Mouse (Mus musculus): ENCODE data around the gene 1810009A15Rik. TPM values are rescaled to one million over a fixed set of nuclear protein-coding genes. Genes with fewer than 3 reads are reported as not detected.
A peak's percentile ranks its signal among the peaks of the same experiment; 100 is the strongest.
"Not testable (repeated sequence)": the region's sequence is repeated elsewhere in the genome, so short reads cannot be mapped to it uniquely, and the experiment has no call there.

1810009A15Rik gene
- polyA plus RNA-seq, 1 experiment from 2014 or later: 49.9 TPM

DNA sequence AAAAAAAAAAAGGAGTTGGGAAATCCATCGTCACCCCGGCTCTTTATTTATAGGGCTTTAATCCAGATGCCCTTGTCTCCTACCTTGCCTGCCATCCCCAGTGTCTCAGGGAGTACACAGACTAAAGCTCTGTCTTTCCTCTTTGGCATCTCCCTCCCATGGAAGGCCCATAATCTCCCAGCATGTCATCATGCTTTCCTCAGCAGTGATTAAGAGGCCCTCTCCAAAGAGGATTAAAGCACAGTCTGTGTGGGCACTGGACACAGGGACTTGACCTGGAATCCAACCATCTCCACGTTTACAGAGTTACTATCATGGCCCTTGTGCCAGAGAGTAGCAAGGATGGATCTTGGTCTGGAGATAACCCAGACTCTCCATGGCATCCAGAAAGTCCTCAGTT lies 5.0 kb upstream of the 1810009A15Rik start, which contains the start of the genes Lbhd1 and Gm49403:
TSS of gene Lbhd1 (plus strand) at position 117 of the 400 bp plus-strand sequence.
TSS of gene Gm49403 (plus strand) at position 315 of the 400 bp plus-strand sequence.
- no peak within 1 kb of the TSS for H3K27ac ChIP-seq (replicated peaks)
- ATAC-seq (ENCODE audit: low FRiP score, low TSS enrichment) (no peak), DNase-seq (ENCODE audit: low spot score) (no peak)
- H3K27me3 ChIP-seq (ENCODE audit: control insufficient read depth, insufficient read depth, low read length): no peaks in the 10 kb centered on the region
- H3K4me3 ChIP-seq (ENCODE audit: low read depth, low read length): no peak within 1 kb of the TSS
- no peak for TF ChIP-seq EP300 (optimal IDR thresholded peaks at IDR 0.05)
- TF ChIP-seq CTCF (IDR thresholded peaks at IDR 0.05; ENCODE audit: low read depth): no peak
- H3K9ac ChIP-seq (ENCODE audit: low read length): no peak within 1 kb of the TSS
- H3K4me2 ChIP-seq (replicated peaks; ENCODE audit: low read depth): no peak within 1 kb of the TSS
- H3K36me3 ChIP-seq (ENCODE audit: control insufficient read depth, insufficient read depth, low read length): no peaks in the 10 kb centered on the region
- no peaks in the 10 kb centered on the region for H3K9me3 ChIP-seq (ENCODE audit: control insufficient read depth, low read length)
- 80% methylated on average over 3 of the region's 3 CpGs for WGBS
- peaks cover 4% of the 10 kb centered on the region; the same call in 1 of the 2 replicates for H3K4me1 ChIP-seq (replicated peaks; ENCODE audit: control insufficient read depth, insufficient read depth)

DNA sequence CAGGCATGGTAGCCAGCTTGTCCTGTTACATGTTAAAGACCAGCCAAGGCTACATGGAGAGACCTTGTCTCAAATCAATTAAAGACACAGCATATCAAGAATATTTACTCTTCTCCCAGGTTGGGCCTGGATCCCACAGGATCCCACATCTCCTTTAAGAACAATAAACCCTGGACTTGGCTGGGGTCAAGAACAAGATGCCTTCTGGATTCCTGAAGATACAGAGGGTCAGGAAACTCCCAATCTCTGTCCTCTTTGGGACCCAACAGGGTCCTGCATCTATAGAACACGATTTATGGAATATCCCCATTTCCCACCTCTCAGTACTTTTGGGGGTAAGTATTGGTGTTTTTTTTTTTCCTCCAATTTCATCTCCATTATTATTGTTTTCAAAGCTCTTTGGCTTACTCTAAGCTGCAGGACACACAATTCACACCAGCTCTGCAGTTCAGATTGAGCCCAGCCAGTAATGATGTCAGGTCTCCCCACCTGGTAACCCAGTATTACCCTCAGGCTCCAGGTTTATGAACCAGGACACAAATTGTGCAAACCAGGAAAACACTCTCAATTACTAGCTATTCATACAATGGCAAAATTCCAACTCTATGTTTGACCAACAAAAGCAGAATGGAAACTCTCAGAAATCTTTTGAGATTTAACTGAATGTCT lies 1.6 kb upstream of the 1810009A15Rik start:
- ATAC-seq (ENCODE audit: low FRiP score, low TSS enrichment) (no peak), DNase-seq (ENCODE audit: low spot score) (no peak)
- H3K27ac ChIP-seq (replicated peaks): no peak overlapping the region; the same call in 1 of the 2 replicates
- peaks cover 4% of the 10 kb centered on the region; the same call in 1 of the 2 replicates for H3K4me1 ChIP-seq (replicated peaks; ENCODE audit: control insufficient read depth, insufficient read depth)
- H3K4me2 ChIP-seq (replicated peaks; ENCODE audit: low read depth): no peak overlapping the region; the same call in 1 of the 2 replicates
- WGBS: 55% methylated on average over 1 of the region's 1 CpGs
- no peaks in the 10 kb centered on the region for H3K27me3 ChIP-seq (ENCODE audit: control insufficient read depth, insufficient read depth, low read length)
- H3K36me3 ChIP-seq (ENCODE audit: control insufficient read depth, insufficient read depth, low read length): no peaks in the 10 kb centered on the region
- H3K9me3 ChIP-seq (ENCODE audit: control insufficient read depth, low read length): no peaks in the 10 kb centered on the region
- no peak overlapping the region for H3K4me3 ChIP-seq (ENCODE audit: low read depth, low read length)
- H3K9ac ChIP-seq (ENCODE audit: low read length): no peak overlapping the region
- TF ChIP-seq CTCF (IDR thresholded peaks at IDR 0.05; ENCODE audit: low read depth) (no peak), EP300 (optimal IDR thresholded peaks at IDR 0.05) (no peak)

DNA sequence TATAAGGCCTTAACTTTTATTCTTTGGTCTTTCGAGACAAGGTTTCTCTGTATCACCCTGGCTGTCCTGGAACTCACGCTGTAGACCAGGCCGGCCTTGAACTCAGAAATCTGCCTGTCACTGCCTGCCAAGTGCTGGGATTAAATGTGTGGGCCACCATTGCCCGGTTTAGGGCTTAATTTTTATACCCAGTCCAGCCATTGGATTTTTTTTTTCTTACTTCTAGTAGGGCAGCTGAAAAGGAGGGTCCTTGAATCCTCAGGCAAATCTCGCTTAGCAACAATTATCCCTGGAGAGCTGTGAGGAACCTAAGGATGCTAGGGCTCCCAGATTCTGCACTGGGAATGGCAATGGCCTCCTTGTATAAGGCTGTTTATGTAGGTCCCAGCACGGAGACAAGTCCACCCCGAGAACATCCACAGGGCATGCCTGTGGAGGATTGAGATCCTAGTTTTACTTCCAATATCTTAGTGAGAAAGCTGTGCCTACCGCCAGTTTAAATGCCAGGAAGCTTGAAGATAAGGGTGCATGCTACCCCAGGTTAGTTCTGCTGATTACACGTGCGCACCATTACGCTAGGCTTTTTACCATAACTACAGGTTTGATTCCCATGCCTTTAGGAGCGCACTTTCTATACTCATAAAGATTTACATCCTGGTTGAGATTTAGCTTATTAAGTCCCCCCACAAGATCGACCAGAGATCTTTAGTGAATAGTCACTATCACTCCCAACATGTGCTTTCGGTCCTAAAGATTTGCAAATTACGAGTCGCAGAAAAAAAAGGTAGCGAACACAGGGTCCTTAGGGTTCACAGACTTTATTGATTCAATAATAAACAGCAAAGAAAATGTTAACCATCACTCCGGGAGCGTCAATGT lies 829 bp upstream of the 1810009A15Rik start:
- Histone ChIP-seq H3K4me1 (replicated peaks; ENCODE audit: control insufficient read depth, insufficient read depth) (peaks cover 4% of the 10 kb centered on the region; the same call in 1 of the 2 replicates), H3K36me3 (ENCODE audit: control insufficient read depth, insufficient read depth, low read length) (no peaks in the 10 kb centered on the region), H3K9me3 (ENCODE audit: control insufficient read depth, low read length) (no peaks in the 10 kb centered on the region), H3K27ac (replicated peaks) (peak overlapping the region; percentile 75), H3K9ac (ENCODE audit: low read length) (peak overlapping the region; percentile 78), H3K27me3 (ENCODE audit: control insufficient read depth, insufficient read depth, low read length) (no peaks in the 10 kb centered on the region), H3K4me2 (replicated peaks; ENCODE audit: low read depth) (peak overlapping the region; percentile 63), H3K4me3 (ENCODE audit: low read depth, low read length) (peak overlapping the region; percentile 69)
- DNase-seq (ENCODE audit: low spot score) (peak; percentile 19), ATAC-seq (ENCODE audit: low FRiP score, low TSS enrichment) (no peak)
- TF ChIP-seq EP300 (optimal IDR thresholded peaks at IDR 0.05) (no peak), CTCF (IDR thresholded peaks at IDR 0.05; ENCODE audit: low read depth) (no peak)
- WGBS: 14% methylated on average over 19 of the region's 19 CpGs

DNA sequence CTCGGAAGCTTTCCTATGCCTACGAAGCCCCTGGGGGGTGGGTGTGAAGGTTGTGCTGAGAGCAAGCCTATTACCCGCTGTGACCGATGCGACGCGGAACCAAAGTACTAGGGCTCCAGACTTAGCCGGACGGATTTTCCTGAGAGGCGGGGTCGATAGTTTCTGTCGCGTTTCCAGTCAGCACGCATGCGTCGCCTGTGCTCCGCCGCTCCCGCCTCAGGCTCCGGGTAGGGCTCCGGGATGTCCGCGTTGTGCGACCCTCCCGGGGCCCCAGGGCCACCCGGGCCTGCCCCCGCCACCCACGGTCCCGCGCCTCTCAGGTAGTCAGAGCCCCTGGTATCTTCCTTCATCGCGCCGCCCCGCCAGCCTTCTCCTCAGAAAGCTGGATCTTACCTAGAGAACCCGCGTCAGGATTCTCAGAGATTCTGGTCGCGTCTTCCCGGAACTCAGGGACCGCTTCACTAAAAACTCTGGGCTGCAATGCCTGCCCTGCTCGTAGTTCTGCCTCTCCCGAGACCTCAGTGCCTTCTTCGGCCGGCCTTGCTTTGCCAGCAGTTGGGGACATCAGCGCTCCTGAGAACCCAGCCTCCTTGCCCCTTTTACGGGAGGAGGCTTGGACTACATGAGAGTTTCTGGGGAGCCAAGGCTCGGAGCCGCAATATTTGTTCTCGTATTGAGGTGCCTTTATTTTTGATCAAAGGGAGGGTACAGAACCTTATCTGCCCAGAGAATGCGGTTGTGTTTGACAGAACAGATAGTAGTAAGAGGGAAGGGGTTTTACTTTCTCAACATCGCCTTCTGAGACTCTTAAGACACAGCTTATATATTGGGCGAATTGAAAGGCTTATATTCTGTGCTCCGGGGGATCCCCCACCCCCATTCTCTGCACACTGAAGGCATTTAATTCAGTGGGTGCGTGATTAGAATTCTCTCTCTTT lies 4.4 kb downstream of the 1810009A15Rik start, which contains the start of gene Ints5:
TSS of gene Ints5 (plus strand) at position 177 of the 938 bp plus-strand sequence.
- Histone ChIP-seq H3K27me3 (ENCODE audit: control insufficient read depth, insufficient read depth, low read length) (no peaks in the 10 kb centered on the region), H3K9ac (ENCODE audit: low read length) (peak within 1 kb of the TSS; percentile 91), H3K9me3 (ENCODE audit: control insufficient read depth, low read length) (no peaks in the 10 kb centered on the region), H3K27ac (replicated peaks) (peak within 1 kb of the TSS; percentile 92), H3K36me3 (ENCODE audit: control insufficient read depth, insufficient read depth, low read length) (peaks cover 4% of the 10 kb centered on the region; the same call in 1 of the 2 replicates), H3K4me1 (replicated peaks; ENCODE audit: control insufficient read depth, insufficient read depth) (0 out of 2 replicates have a peak, but pooled peaks cover 3% of the 10 kb centered on the region), H3K4me3 (ENCODE audit: low read depth, low read length) (peak within 1 kb of the TSS; percentile 88), H3K4me2 (replicated peaks; ENCODE audit: low read depth) (peak within 1 kb of the TSS; percentile 87)
- TF ChIP-seq EP300 (optimal IDR thresholded peaks at IDR 0.05): no peak
- TF ChIP-seq CTCF (IDR thresholded peaks at IDR 0.05; ENCODE audit: low read depth): no peak
- ATAC-seq (ENCODE audit: low FRiP score, low TSS enrichment) (peak; percentile 56), DNase-seq (ENCODE audit: low spot score) (peak; percentile 88)
- 1% methylated on average over 51 of the region's 54 CpGs for WGBS

DNA sequence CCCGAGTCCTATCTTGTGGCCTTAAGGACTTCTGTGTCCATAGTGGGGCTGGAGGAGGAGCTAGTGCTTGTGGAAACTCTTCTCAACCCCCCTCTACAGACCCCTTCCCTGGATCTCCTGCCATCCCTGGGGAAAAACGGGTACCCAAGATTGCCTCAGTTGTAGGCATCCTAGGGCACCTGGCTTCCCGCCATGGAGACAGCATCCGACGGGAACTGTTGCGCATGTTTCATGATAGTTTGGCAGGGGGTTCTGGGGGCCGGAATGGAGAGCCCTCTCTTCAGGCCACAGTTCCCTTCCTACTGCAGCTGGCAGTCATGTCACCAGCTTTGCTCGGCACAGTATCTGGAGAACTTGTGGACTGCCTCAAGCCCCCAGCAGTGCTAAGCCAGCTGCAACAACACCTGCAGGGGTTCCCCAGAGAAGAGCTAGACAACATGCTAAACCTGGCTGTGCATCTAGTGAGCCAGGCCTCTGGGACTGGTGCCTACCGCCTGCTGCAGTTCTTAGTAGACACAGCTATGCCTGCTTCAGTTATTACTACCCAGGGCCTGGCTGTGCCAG lies 6.8 kb downstream of the 1810009A15Rik start:
- H3K27me3 ChIP-seq (ENCODE audit: control insufficient read depth, insufficient read depth, low read length): no peaks in the 10 kb centered on the region
- TF ChIP-seq CTCF (IDR thresholded peaks at IDR 0.05; ENCODE audit: low read depth): no peak
- TF ChIP-seq EP300 (optimal IDR thresholded peaks at IDR 0.05): no peak
- H3K36me3 ChIP-seq (ENCODE audit: control insufficient read depth, insufficient read depth, low read length): peaks cover 4% of the 10 kb centered on the region; the same call in 1 of the 2 replicates
- no peak overlapping the region for H3K27ac ChIP-seq (replicated peaks)
- no peak overlapping the region for H3K4me3 ChIP-seq (ENCODE audit: low read depth, low read length)
- H3K4me2 ChIP-seq (replicated peaks; ENCODE audit: low read depth): no peak overlapping the region
- no peaks in the 10 kb centered on the region for H3K9me3 ChIP-seq (ENCODE audit: control insufficient read depth, low read length)
- WGBS: 88% methylated on average over 9 of the region's 9 CpGs
- DNase-seq (ENCODE audit: low spot score) (no peak), ATAC-seq (ENCODE audit: low FRiP score, low TSS enrichment) (no peak)
- no peak overlapping the region for H3K9ac ChIP-seq (ENCODE audit: low read length)
- H3K4me1 ChIP-seq (replicated peaks; ENCODE audit: control insufficient read depth, insufficient read depth): 0 out of 2 replicates have a peak, but pooled peaks cover 3% of the 10 kb centered on the region

DNA sequence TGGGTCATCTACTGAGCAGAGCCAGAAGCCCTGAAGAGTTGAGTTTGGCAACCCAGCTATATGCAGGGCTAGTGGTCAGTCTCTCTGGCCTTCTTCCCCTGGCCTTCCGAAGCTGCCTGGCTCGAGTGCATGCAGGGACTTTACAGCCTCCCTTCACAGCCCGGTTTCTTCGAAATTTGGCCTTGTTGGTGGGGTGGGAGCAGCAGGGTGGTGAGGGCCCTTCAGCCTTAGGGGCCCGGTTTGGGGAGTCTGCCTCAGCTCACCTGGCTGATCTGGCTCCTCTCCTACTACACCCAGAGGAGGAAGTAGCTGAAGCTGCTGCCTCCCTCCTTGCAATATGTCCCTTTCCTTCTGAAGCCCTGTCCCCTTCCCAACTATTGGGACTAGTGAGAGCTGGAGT lies 7.6 kb downstream of the 1810009A15Rik start:
- H3K9me3 ChIP-seq (ENCODE audit: control insufficient read depth, low read length); H3K27ac ChIP-seq (replicated peaks); H3K4me2 ChIP-seq (replicated peaks; ENCODE audit: low read depth); ATAC-seq (ENCODE audit: low FRiP score, low TSS enrichment); H3K9ac ChIP-seq (ENCODE audit: low read length); DNase-seq (ENCODE audit: low spot score); H3K4me1 ChIP-seq (replicated peaks; ENCODE audit: control insufficient read depth, insufficient read depth); H3K36me3 ChIP-seq (ENCODE audit: control insufficient read depth, insufficient read depth, low read length); H3K4me3 ChIP-seq (ENCODE audit: low read depth, low read length); H3K27me3 ChIP-seq (ENCODE audit: control insufficient read depth, insufficient read depth, low read length): not testable (repeated sequence)
- WGBS: 80% methylated on average over 5 of the region's 5 CpGs

DNA sequence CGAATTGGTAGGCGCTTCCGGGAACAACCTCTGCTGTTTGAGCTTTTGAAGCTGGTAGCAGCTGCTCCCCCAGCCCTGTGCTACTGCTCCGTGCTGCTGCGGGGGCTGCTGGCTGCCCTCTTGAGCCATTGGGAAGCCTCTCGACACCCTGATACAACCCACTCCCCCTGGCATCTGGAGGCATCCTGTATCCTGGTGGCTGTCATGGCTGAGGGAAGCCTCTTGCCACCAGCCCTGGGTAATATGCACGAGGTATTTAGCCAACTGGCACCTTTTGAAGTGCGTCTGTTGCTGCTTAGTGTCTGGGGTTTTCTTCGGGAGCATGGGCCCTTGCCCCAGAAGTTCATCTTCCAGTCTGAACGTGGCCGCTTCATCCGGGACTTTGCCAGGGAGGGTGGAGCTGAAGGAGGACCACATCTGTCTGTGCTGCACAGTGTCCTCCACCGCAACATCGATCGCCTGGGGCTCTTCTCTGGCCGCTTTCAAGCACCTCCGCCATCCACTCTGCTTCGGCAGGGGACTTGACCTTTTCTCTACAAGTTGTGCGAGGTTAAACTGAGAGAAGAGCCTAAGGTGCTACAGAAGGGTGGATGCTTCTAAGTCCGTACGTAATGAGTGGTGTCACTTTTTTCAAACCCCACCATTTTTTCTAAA lies 8.7 kb downstream of the 1810009A15Rik start:
- H3K4me2 ChIP-seq (replicated peaks; ENCODE audit: low read depth): peak overlapping the region; percentile 58
- H3K4me1 ChIP-seq (replicated peaks; ENCODE audit: control insufficient read depth, insufficient read depth); H3K36me3 ChIP-seq (ENCODE audit: control insufficient read depth, insufficient read depth, low read length); H3K27me3 ChIP-seq (ENCODE audit: control insufficient read depth, insufficient read depth, low read length); H3K9me3 ChIP-seq (ENCODE audit: control insufficient read depth, low read length): not testable (repeated sequence)
- peak overlapping the region; percentile 60 for H3K9ac ChIP-seq (ENCODE audit: low read length)
- 18% methylated on average over 21 of the region's 21 CpGs for WGBS
- ATAC-seq (ENCODE audit: low FRiP score, low TSS enrichment): peak; percentile 60
- H3K27ac ChIP-seq (replicated peaks): peak overlapping the region; percentile 89
- peak overlapping the region; percentile 82 for H3K4me3 ChIP-seq (ENCODE audit: low read depth, low read length)
- DNase-seq (ENCODE audit: low spot score): peak; percentile 53

Measured in stomach, postnatal 0 days (tissue).